Mouse (Mus musculus): ENCODE measurements around the gene H2afv.

DNA sequence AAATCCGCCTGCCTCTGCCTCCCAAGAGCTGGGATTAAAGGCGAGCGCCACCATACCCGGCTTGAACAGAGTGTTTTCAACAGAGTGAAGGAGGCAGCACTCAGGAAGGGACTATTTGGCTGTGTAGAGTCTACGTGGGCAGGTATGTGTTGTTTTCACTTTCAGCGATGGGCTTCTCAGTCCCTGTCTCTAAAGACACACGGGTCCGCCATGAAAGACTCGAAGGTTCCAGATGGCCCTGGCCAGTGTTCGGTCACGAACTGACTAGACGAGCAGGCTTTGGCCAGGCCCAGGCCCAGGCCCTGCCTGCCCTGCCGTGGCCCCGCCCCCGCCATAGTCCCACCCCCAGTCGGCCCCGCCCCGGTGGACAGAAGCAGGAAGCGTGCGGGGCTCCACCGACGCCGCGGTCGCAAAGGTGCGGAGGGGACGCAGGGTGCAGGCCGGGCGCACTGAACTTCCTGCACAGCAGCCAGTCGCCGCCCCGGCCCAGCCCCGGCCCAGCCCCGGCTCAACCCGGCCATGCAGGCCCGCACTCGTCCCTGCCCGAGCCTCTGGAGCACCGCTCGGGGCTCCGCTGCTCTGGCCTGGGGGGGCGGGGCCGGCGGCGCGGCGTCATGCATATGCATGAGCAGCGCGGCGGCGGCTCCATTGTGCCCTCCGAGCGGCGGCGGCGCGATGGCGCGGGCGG is 55.4 kb downstream of the H2afv start, which contains the start of gene Zmiz2:
- TF ChIP-seq CTCF (IDR thresholded peaks at IDR 0.05; ENCODE audit: insufficient read depth, low read length) (no peak), POLR2A (IDR thresholded peaks at IDR 0.05; ENCODE audit: borderline replicate concordance, extremely low read depth, low read depth, low read length) (peak; percentile 88)
